Mouse (Mus musculus): ENCODE results near the gene Lrrc57. TPM values are rescaled to one million over a fixed set of nuclear protein-coding genes. Genes with fewer than 3 reads are reported as not detected.

Lrrc57 gene
- 318 TPM for polyA plus RNA-seq (2014; fragmentation: Illumina TruSeq; extraction: RNeasy Lipid Tissue Mini Kit (QIAGEN cat#74804); ENCODE audit: low read depth, low replicate concordance)

DNA sequence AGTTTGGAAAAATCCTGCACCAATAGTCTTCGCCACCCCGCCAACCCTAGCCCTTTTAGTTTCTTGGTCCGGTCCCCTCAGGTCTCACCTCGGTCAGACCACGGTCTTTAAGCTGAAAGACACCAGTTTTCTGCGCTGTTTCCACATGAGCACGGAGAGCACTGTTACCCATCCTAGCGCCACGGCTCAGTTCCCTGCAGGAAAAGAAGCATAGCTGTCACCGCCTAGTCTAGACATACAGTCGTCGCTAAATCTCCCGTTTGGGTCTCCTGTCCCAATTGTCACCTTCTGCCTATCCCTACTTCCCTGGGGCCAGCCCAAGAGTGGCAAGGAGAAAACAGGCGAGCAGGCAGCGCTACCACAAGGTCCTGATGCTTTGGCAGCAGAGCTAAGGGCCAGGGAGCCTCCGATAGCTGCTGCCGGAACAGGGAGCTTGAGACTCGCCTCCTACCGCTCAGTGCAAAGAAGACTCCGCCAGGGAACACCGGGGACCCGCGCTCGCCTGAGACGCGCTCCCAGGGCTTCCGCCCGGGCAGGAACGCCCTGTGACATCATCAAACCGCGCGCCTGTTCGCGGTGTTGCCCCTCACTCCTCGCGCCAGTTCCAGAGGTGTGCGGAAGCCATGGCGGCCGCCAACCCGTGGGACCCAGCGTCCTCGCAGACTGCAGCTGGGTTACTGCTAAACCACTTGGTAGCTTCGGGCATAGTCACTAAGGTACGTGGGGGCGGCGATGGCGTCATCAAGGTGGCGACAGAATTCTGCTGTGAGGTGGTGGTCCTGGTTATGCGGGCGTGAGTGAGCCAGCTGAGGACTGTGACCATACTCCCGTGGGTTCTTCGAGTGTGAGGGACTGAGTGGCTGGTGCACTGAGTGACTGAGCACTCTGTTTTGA, at the start of gene Lrrc57, which contains the start of gene Haus2:
TSS of gene Lrrc57 (minus strand) at position 691 of the 894 bp plus-strand sequence.
TSS of gene Haus2 (plus strand) at position 554 of the 894 bp plus-strand sequence.

DNA sequence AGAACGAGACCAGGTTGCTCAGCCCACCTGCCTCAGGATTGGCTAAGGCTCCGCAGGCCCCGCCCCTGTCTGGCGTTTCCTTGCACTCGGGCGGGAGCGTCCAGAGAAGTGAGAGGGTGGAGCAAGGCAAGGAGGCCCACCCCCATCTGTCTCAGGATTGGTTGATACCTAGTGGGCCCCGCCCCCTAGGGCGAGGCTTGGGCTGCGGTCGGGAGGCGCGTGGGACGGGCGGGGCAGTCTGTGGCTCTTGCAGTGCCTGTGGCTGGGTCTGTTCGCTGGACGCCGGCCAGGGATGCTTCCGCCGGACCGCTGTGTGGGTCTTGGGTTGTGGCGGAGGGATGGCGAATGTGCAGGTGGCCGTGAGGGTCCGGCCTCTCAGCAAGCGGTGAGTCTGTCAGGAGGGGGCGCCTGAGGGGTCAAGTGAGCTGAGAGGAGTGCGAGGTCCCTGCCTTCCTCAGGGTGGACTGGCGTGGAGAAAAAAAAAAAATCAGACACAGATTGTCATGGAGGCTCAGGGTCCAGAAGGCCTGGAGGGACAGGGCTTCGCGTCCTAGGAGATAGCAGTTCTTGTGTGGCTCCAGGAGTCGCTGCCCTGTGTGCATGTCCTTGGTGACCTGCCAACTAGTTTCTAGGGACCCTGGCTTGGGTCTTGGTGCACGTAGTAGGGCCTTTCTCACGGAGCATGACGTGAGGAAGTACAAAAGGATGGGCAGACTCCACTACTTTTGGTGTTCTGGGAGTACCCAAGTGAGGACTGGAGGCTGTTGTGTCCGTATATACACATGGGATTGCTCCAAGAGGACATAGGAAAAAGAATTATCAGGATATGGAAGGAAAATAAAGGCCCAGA, 19.8 kb upstream of the Lrrc57 start, which contains the start of gene Stard9:
TSS of gene Stard9 (plus strand) at position 236 of the 850 bp plus-strand sequence.

DNA sequence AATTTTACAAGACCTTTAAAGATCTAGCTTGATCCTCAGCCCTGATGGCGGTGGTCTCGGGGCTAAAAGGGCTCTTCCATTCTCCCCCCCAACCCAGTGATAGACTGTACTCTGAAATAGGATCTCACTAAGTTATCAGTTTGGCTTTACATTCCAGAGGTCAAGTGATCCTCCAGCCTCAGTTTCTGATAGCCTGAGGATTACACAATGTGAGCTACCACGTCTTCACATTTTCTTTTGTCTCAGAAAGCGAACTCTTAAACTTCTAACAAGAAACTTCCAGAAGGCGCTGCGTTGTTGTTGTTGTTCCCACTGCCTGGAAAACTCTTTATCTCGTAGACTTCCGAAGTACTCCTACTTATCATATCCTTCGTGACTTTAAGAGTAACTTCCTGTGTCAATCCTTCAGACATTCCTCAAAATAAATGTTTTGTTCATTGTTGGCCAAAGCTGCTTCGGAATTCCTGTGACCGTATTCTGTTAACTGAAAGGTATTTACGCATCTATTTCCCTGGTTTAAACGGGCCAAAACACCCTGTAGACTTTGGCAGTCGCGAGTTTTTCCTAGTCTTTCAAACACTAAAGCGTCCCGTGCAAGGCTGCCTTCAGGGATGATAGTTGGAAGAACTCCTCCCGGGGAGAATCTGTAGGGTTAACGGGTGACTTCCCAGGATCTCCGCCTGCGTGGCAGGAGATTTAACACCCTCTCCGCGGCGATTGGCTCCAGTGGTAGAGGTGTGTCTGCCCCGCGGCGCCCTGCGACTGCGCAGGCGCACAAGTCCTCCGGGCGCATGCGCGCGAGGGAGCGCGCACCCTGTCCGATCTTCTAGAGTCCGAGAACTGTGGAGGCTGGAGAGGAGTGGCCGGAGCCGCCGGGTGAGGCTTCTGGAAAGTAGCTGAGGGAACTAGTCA, 42.2 kb downstream of the Lrrc57 start, which contains the start of gene Snap23:
TSS of gene Snap23 (plus strand) at position 786 of the 912 bp plus-strand sequence.

DNA sequence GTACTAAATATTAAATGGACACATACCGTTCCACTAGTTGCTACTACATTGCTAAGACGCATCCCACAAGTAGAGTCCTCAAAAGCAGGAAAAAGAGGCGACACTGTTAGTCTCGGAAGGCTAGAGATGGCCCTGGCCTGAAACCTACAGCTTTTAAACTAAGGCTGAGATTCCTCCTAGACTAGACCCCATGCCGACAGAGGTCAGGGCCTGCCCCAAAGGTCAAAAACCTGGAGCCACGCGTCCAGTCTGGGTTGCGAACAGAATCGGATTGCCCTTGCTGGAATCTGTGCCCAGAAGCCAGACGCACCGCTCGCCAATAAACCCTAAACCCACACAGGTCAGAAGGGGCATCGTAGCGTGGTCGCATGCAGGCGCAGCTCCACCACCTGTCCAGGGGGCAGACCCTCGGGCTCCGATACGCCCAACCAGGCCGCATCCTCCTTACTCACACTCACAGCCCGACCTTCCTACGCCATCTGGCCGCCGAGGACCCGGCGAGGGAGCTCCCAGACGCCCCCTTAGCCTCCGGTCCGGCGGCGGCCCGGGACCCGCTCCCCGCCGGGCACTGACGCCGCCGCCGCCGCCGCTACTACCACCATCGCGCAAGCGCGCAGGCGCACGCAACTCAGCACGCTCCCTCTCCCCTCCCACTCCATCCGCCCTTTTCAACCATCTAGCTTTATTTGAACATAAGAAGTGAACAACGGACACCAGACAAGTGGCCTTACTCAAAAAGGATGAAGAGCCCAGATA, 45.9 kb downstream of the Lrrc57 start, which contains the start of gene Zfp106:
TSS of gene Zfp106 (minus strand) at position 609 of the 756 bp plus-strand sequence.

Other genes starting within 250 kb of the Lrrc57 start
- 12.5 TPM for gene Ganc, start 205.6 kb downstream of the Lrrc57 start, polyA plus RNA-seq (2014; fragmentation: Illumina TruSeq; extraction: RNeasy Lipid Tissue Mini Kit (QIAGEN cat#74804); ENCODE audit: low read depth, low replicate concordance)
- 30.0 TPM for gene Tmem87a, start 205.4 kb downstream of the Lrrc57 start, polyA plus RNA-seq (2014; fragmentation: Illumina TruSeq; extraction: RNeasy Lipid Tissue Mini Kit (QIAGEN cat#74804); ENCODE audit: low read depth, low replicate concordance)
- gene Capn3, start 153.5 kb downstream of the Lrrc57 start, polyA plus RNA-seq (2014; fragmentation: Illumina TruSeq; extraction: RNeasy Lipid Tissue Mini Kit (QIAGEN cat#74804); ENCODE audit: low read depth, low replicate concordance) = 0.15 TPM
- gene Zfp106, start 45.7 kb downstream of the Lrrc57 start, polyA plus RNA-seq (2014; fragmentation: Illumina TruSeq; extraction: RNeasy Lipid Tissue Mini Kit (QIAGEN cat#74804); ENCODE audit: low read depth, low replicate concordance) = 53.4 TPM
- gene Snap23, start 41.8 kb downstream of the Lrrc57 start, polyA plus RNA-seq (2014; fragmentation: Illumina TruSeq; extraction: RNeasy Lipid Tissue Mini Kit (QIAGEN cat#74804); ENCODE audit: low read depth, low replicate concordance) = 88.6 TPM
- 33.0 TPM for gene Haus2, start 137 bp downstream of the Lrrc57 start, polyA plus RNA-seq (2014; fragmentation: Illumina TruSeq; extraction: RNeasy Lipid Tissue Mini Kit (QIAGEN cat#74804); ENCODE audit: low read depth, low replicate concordance)
- 30.7 TPM for gene Stard9, start 19.6 kb upstream of the Lrrc57 start, polyA plus RNA-seq (2014; fragmentation: Illumina TruSeq; extraction: RNeasy Lipid Tissue Mini Kit (QIAGEN cat#74804); ENCODE audit: low read depth, low replicate concordance)
- gene Cdan1, start 240.6 kb upstream of the Lrrc57 start, polyA plus RNA-seq (2014; fragmentation: Illumina TruSeq; extraction: RNeasy Lipid Tissue Mini Kit (QIAGEN cat#74804); ENCODE audit: low read depth, low replicate concordance) = 8.5 TPM
- gene Ttbk2, start 241.1 kb upstream of the Lrrc57 start, polyA plus RNA-seq (2014; fragmentation: Illumina TruSeq; extraction: RNeasy Lipid Tissue Mini Kit (QIAGEN cat#74804); ENCODE audit: low read depth, low replicate concordance) = 250 TPM

All from testis, adult 10 weeks (tissue).